Mouse (Mus musculus) neural tube, embryonic 13.5 days (tissue): ENCODE measurements around the gene Fsd1. TPM values are rescaled to one million over a fixed set of nuclear protein-coding genes. Genes with fewer than 3 reads are reported as not detected.

ENCODE experiments used
- ATAC-seq: fragments of 200-750 bp; cut with Nextera tagmentation; 2 replicates; pipeline ENCODE4 v1.8.0; 2017; ENCODE audit warnings: low read depth, mild to moderate bottlenecking, moderate TSS enrichment, moderate library complexity
- H3K27ac ChIP-seq: fragments of 300-500 bp; sonication (generic); replicated peaks from 2 replicates; pipeline ENCODE4 v1.5.1; 2015; ENCODE audit warnings: moderate library complexity, mild to moderate bottlenecking, inconsistent platforms
- H3K27me3 ChIP-seq: fragments of 300-500 bp; sonication (generic); 2 replicates; pipeline ENCODE4 v1.6.1; 2015; ENCODE audit warnings: mild to moderate bottlenecking, inconsistent platforms
- H3K36me3 ChIP-seq: fragments of 300-500 bp; sonication (generic); 2 replicates; pipeline ENCODE4 v1.6.1; 2015; ENCODE audit warnings: mild to moderate bottlenecking, inconsistent platforms
- H3K4me1 ChIP-seq: fragments of 300-500 bp; sonication (generic); replicated peaks from 2 replicates; pipeline ENCODE4 v1.6.1; 2015; ENCODE audit warnings: inconsistent platforms
- H3K4me2 ChIP-seq: fragments of 300-500 bp; sonication (generic); 2 replicates; pipeline ENCODE4 v1.6.1; 2015; ENCODE audit warnings: inconsistent platforms, mild to moderate bottlenecking, moderate library complexity
- H3K4me3 ChIP-seq: fragments of 300-500 bp; sonication (generic); 2 replicates; pipeline ENCODE4 v1.5.1; 2015; ENCODE audit warnings: mild to moderate bottlenecking, inconsistent platforms
- H3K9ac ChIP-seq: fragments of 300-500 bp; sonication (generic); 2 replicates; pipeline ENCODE4 v1.6.1; 2015; ENCODE audit warnings: moderate library complexity, mild to moderate bottlenecking, inconsistent platforms
- H3K9me3 ChIP-seq: fragments of 300-500 bp; sonication (generic); 2 replicates; pipeline ENCODE4 v1.6.1; 2016; ENCODE audit warnings: inconsistent platforms
- WGBS: fragments of 180-500 bp; shearing (Covaris S2); methylation state at CpG from one replicate; pipeline ENCODE4 v1.1.7; 2015; 5-methylcytosine and 5-hydroxymethylcytosine counted together
- polyA plus RNA-seq: library from polyadenylated mRNA; unstranded; fragments of >200 nt; fragmentation: Nextera tagmentation; extraction: Ambion mirVana; gene quantifications from 2 replicates; pipeline ENCODE4 v1.2.1, GENCODE M21; 2015

The Fsd1 gene
- polyA plus RNA-seq, 1 experiment from 2014 or later: 165 TPM

- no peak for ATAC-seq
- Histone ChIP-seq H3K27ac (no peak overlapping the region), H3K9me3 (no peaks in the 10 kb centered on the region), H3K27me3 (no peaks in the 10 kb centered on the region), H3K4me3 (no peak overlapping the region), H3K4me2 (no peak overlapping the region), H3K4me1 (peaks cover 51% of the 10 kb centered on the region), H3K9ac (no peak overlapping the region), H3K36me3 (peaks cover 31% of the 10 kb centered on the region)
- WGBS: 79% methylated on average over 5 of the region's 5 CpGs
Measured at GRCm38 (mm10) chr17:56024931-56025330, 38.6 kb downstream of the Fsd1 start.

GRCm38 (mm10) chr17:56026303-56026702 lies 40.0 kb downstream of the Fsd1 start:
- Histone ChIP-seq H3K9ac (no peak overlapping the region), H3K27me3 (no peaks in the 10 kb centered on the region), H3K27ac (no peak overlapping the region), H3K4me3 (no peak overlapping the region), H3K36me3 (peaks cover 32% of the 10 kb centered on the region), H3K4me1 (peaks cover 56% of the 10 kb centered on the region), H3K9me3 (no peaks in the 10 kb centered on the region), H3K4me2 (no peak overlapping the region)
- ATAC-seq: no peak
- WGBS: 92% methylated on average over 1 of the region's 1 CpGs

GRCm38 (mm10) chr17:56026881-56027280 lies 40.6 kb downstream of the Fsd1 start:
- no peak overlapping the region for H3K27ac ChIP-seq
- no peaks in the 10 kb centered on the region for H3K9me3 ChIP-seq
- H3K9ac ChIP-seq: no peak overlapping the region
- WGBS: 90% methylated on average over 1 of the region's 1 CpGs
- no peak for ATAC-seq
- H3K4me3 ChIP-seq: no peak overlapping the region
- no peaks in the 10 kb centered on the region for H3K27me3 ChIP-seq
- no peak overlapping the region for H3K4me2 ChIP-seq
- peaks cover 53% of the 10 kb centered on the region for H3K4me1 ChIP-seq
- H3K36me3 ChIP-seq: peaks cover 33% of the 10 kb centered on the region

- no peak overlapping the region for H3K4me3 ChIP-seq
- peaks cover 56% of the 10 kb centered on the region for H3K4me1 ChIP-seq
- 94% methylated on average over 5 of the region's 5 CpGs for WGBS
- ATAC-seq: no peak
- no peak overlapping the region for H3K27ac ChIP-seq
- H3K9ac ChIP-seq: peak overlapping the region; percentile 51
- H3K9me3 ChIP-seq: no peaks in the 10 kb centered on the region
- peaks cover 37% of the 10 kb centered on the region for H3K36me3 ChIP-seq
- H3K4me2 ChIP-seq: no peak overlapping the region
- H3K27me3 ChIP-seq: no peaks in the 10 kb centered on the region
Measured at GRCm38 (mm10) chr17:56027801-56028441, 41.6 kb downstream of the Fsd1 start.

- H3K27ac ChIP-seq: no peak overlapping the region
- H3K4me2 ChIP-seq: no peak overlapping the region
- no peak overlapping the region for H3K4me3 ChIP-seq
- ATAC-seq: no peak
- 91% methylated on average over 9 of the region's 9 CpGs for WGBS
- peaks cover 69% of the 10 kb centered on the region for H3K4me1 ChIP-seq
- H3K9ac ChIP-seq: 0 out of 2 replicates have a peak overlapping the region, but pooled peaks have one; percentile 14
- no peaks in the 10 kb centered on the region for H3K27me3 ChIP-seq
- no peaks in the 10 kb centered on the region for H3K9me3 ChIP-seq
- H3K36me3 ChIP-seq: peaks cover 48% of the 10 kb centered on the region
Measured at GRCm38 (mm10) chr17:56030238-56030870, 44.0 kb downstream of the Fsd1 start.

GRCm38 (mm10) chr17:56030919-56031318 lies 44.6 kb downstream of the Fsd1 start:
- Histone ChIP-seq H3K27me3 (no peaks in the 10 kb centered on the region), H3K9ac (no peak overlapping the region), H3K4me2 (no peak overlapping the region), H3K36me3 (peaks cover 48% of the 10 kb centered on the region), H3K4me1 (peaks cover 75% of the 10 kb centered on the region), H3K27ac (no peak overlapping the region), H3K9me3 (no peaks in the 10 kb centered on the region), H3K4me3 (no peak overlapping the region)
- WGBS: 68% methylated on average over 5 of the region's 5 CpGs
- ATAC-seq: no peak

GRCm38 (mm10) chr17:56031431-56031830 lies 45.1 kb downstream of the Fsd1 start:
- no peak overlapping the region for H3K4me3 ChIP-seq
- WGBS: 93% methylated on average over 7 of the region's 7 CpGs
- H3K4me1 ChIP-seq: peaks cover 76% of the 10 kb centered on the region
- H3K27me3 ChIP-seq: no peaks in the 10 kb centered on the region
- H3K27ac ChIP-seq: no peak overlapping the region
- H3K9me3 ChIP-seq: no peaks in the 10 kb centered on the region
- no peak overlapping the region for H3K9ac ChIP-seq
- no peak for ATAC-seq
- no peak overlapping the region for H3K4me2 ChIP-seq
- H3K36me3 ChIP-seq: peaks cover 48% of the 10 kb centered on the region

- no peaks in the 10 kb centered on the region for H3K9me3 ChIP-seq
- peaks cover 48% of the 10 kb centered on the region for H3K36me3 ChIP-seq
- H3K4me1 ChIP-seq: peaks cover 71% of the 10 kb centered on the region
- H3K27me3 ChIP-seq: no peaks in the 10 kb centered on the region
- ATAC-seq: no peak
- no peak overlapping the region for H3K4me3 ChIP-seq
- WGBS: 84% methylated on average over 6 of the region's 6 CpGs
- no peak overlapping the region for H3K4me2 ChIP-seq
- peak overlapping the region; percentile 22; the same call in 1 of the 2 replicates for H3K9ac ChIP-seq
- no peak overlapping the region for H3K27ac ChIP-seq
Measured at GRCm38 (mm10) chr17:56032127-56032733, 45.9 kb downstream of the Fsd1 start.

GRCm38 (mm10) chr17:56032831-56033230 lies 46.5 kb downstream of the Fsd1 start:
- Histone ChIP-seq H3K4me2 (no peak overlapping the region), H3K27ac (no peak overlapping the region), H3K36me3 (peaks cover 46% of the 10 kb centered on the region), H3K4me1 (peaks cover 66% of the 10 kb centered on the region), H3K4me3 (no peak overlapping the region), H3K9me3 (no peaks in the 10 kb centered on the region), H3K9ac (peak overlapping the region; percentile 22; the same call in 1 of the 2 replicates), H3K27me3 (no peaks in the 10 kb centered on the region)
- WGBS: 81% methylated on average over 7 of the region's 7 CpGs
- ATAC-seq: no peak

GRCm38 (mm10) chr17:56034040-56034725 lies 47.9 kb downstream of the Fsd1 start:
- H3K36me3 ChIP-seq: peaks cover 35% of the 10 kb centered on the region
- no peaks in the 10 kb centered on the region for H3K9me3 ChIP-seq
- peak overlapping the region; percentile 4; the same call in 1 of the 2 replicates for H3K4me3 ChIP-seq
- H3K4me2 ChIP-seq: peak overlapping the region; percentile 67
- H3K9ac ChIP-seq: peak overlapping the region; percentile 91
- no peaks in the 10 kb centered on the region for H3K27me3 ChIP-seq
- no peak for ATAC-seq
- WGBS: 88% methylated on average over 7 of the region's 7 CpGs
- H3K4me1 ChIP-seq: peaks cover 62% of the 10 kb centered on the region
- H3K27ac ChIP-seq: no peak overlapping the region

GRCm38 (mm10) chr17:56034726-56035100 lies 48.4 kb downstream of the Fsd1 start:
- 88% methylated on average over 6 of the region's 6 CpGs for WGBS
- Histone ChIP-seq H3K4me1 (peaks cover 56% of the 10 kb centered on the region), H3K9ac (peak overlapping the region; percentile 91), H3K36me3 (peaks cover 29% of the 10 kb centered on the region), H3K27ac (no peak overlapping the region), H3K9me3 (no peaks in the 10 kb centered on the region), H3K4me3 (peak overlapping the region; percentile 4; the same call in 1 of the 2 replicates), H3K27me3 (no peaks in the 10 kb centered on the region), H3K4me2 (peak overlapping the region; percentile 67)
- no peak for ATAC-seq

- H3K9me3 ChIP-seq: no peaks in the 10 kb centered on the region
- ATAC-seq: no peak
- peak overlapping the region; percentile 91 for H3K9ac ChIP-seq
- peak overlapping the region; percentile 67 for H3K4me2 ChIP-seq
- H3K4me3 ChIP-seq: peak overlapping the region; percentile 89
- no peaks in the 10 kb centered on the region for H3K27me3 ChIP-seq
- H3K36me3 ChIP-seq: peaks cover 28% of the 10 kb centered on the region
- H3K4me1 ChIP-seq: peaks cover 56% of the 10 kb centered on the region
- 85% methylated on average over 4 of the region's 4 CpGs for WGBS
- H3K27ac ChIP-seq: no peak overlapping the region
Measured at GRCm38 (mm10) chr17:56035216-56035615, 48.9 kb downstream of the Fsd1 start.
